13 mouse cellular contexts compared by ENCODE assay signal in genomic region chr7:3180958-3181357, GRCm38 (mm10). TPM values are rescaled to one million over a fixed set of nuclear protein-coding genes. Genes with fewer than 3 reads are reported as not detected.
"Had no signal": no experiment of that assay in that cellular context is flagged by ENCODE, and none has a peak within 500 bp of the region (broad histone marks: within the 10 kb centered on the region; RNA-seq: fewer than 3 reads in every experiment).

No protein-coding gene starts in this region.

RNA-seq across cellular contexts. Expression of gene AU018091, which starts 12.0 kb away (rescaled TPM):
- total RNA-seq: gastrocnemius, adult 2 months; gastrocnemius, postnatal 10 days; gastrocnemius, postnatal 25 days; gastrocnemius, postnatal 4 days; heart, adult 2 months; heart, postnatal 14 days; heart, postnatal 36 days; layer of hippocampus, adult 2 months; layer of hippocampus, postnatal 10 days; layer of hippocampus, postnatal 25 days; left cerebral cortex, adult 2 months; left cerebral cortex, postnatal 14 days; left cerebral cortex, postnatal 36 days had no signal
